Mouse (Mus musculus): ENCODE measurements around the gene Ghr.

DNA sequence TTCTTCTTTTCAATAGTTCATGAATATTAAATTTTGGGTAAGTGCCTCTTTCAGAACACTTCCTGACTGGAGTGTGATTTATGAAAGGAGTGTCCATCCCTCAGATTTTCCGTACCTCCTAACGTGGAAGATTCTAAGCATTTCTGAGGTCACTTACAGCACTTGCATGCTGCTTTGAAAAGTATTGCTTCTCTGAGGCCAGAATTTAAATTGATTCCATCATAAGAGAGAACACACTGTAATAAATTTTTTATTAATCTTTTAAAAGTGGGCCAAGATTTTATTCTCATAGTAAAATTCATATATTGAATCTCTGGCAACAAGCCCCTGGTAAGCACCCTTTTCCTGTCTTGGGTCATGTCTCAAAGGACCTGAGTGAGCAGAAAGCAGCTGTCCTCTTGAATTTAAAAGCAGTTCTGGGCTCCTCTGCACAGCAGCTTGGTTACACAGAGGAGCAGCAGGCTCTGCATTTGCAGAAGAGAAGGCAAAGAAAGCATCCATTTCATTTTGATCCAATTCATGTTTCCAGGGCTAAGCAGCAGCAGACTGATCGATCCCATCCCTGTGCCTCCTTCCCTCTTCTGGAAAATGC, 46.9 kb downstream of the Ghr start:
- TF ChIP-seq MAX (IDR thresholded peaks at IDR 0.05; ENCODE audit: low read depth) (no peak), POLR2A (IDR thresholded peaks at IDR 0.05; ENCODE audit: insufficient read length, low read depth) (no peak), TCF3 (IDR thresholded peaks at IDR 0.05; ENCODE audit: insufficient read length, low read depth) (no peak), MYOD1 (IDR thresholded peaks at IDR 0.05; ENCODE audit: control insufficient read depth in 1 of 3, insufficient read length in 2 of 3, low read depth in 2 of 3) (no peak), E2F4 (IDR thresholded peaks at IDR 0.05; ENCODE audit: insufficient read depth) (no peak), USF1 (IDR thresholded peaks at IDR 0.05; ENCODE audit: low read depth) (no peak), POLR2AphosphoS2 (IDR thresholded peaks at IDR 0.05; ENCODE audit: insufficient read length, low read depth) (no peak), SRF (IDR thresholded peaks at IDR 0.05; ENCODE audit: control insufficient read depth, insufficient read length, low read depth) (no peak), REST (IDR thresholded peaks at IDR 0.05; ENCODE audit: insufficient read depth, insufficient read length) (no peak)

Measured in myocyte (in vitro differentiated cells).